Mouse (Mus musculus) ES-E14 (cell line): ENCODE measurements around the gene Yipf2.

Experiments used
- CHD2 ChIP-seq: IDR thresholded peaks from 2 replicates; pipeline ENCODE4 v1.6.1; 2014; ENCODE audit warnings: mild to moderate bottlenecking, low read depth, low read length, inconsistent platforms
- MAFK ChIP-seq: IDR thresholded peaks from 2 replicates; pipeline ENCODE4 v1.6.1; 2014; ENCODE audit warnings: mild to moderate bottlenecking, low read depth, low read length, inconsistent platforms; ENCODE audit not compliant: insufficient read depth
- ZC3H11A ChIP-seq: IDR thresholded peaks from 2 replicates; pipeline ENCODE4 v1.6.1; 2012; ENCODE audit warnings: low read depth, mild to moderate bottlenecking, inconsistent platforms, low read length, borderline replicate concordance
- ZNF384 ChIP-seq: IDR thresholded peaks from 2 replicates; pipeline ENCODE4 v1.6.1; 2012; ENCODE audit warnings: low read depth, low read length, inconsistent platforms

DNA sequence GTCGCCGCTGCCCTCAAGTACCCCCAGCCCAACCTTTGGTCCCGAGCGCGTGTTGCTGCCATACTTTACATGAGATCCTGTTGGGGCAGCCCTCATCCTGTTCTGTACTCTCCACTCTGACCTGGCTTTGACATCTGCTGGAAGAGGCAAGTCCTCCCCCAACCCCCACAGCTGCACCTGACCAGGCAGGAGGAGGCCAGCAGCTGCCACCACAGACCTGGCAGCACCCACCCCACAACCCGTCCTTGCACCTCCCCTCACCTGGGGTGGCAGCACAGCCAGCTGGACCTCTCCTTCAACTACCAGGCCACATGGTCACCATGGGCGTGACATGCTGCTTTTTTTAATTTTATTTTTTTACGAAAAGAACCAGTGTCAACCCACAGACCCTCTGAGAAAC is 4.3 kb downstream of the Yipf2 start:
- TF ChIP-seq CHD2: no peak
- no peak for TF ChIP-seq MAFK
- no peak for TF ChIP-seq ZC3H11A
- TF ChIP-seq ZNF384: no peak
